Mouse (Mus musculus): ENCODE measurements around the gene AC161166.1.
A peak's percentile ranks its signal among the peaks of the same experiment; 100 is the strongest.

GRCm38 (mm10) chr7:24501492-24501891 lies 10.8 kb downstream of the AC161166.1 start:
- TF ChIP-seq POLR2A (IDR thresholded peaks at IDR 0.05; ENCODE audit: borderline replicate concordance, extremely low read depth, insufficient read depth, insufficient read length, poor library complexity, severe bottlenecking) (no peak), CTCF (IDR thresholded peaks at IDR 0.05; ENCODE audit: borderline replicate concordance, extremely low read depth, insufficient read depth, insufficient read length) (peak; percentile 30; the same call in 1 of the 2 replicates)

All from brain, embryonic 14.5 days (tissue).